Mouse (Mus musculus): ENCODE measurements around the gene Dnajc16. TPM values are rescaled to one million over a fixed set of nuclear protein-coding genes. Genes with fewer than 3 reads are reported as not detected.

The Dnajc16 gene
- polyA plus RNA-seq, 1 experiment = 12.2 TPM

DNA sequence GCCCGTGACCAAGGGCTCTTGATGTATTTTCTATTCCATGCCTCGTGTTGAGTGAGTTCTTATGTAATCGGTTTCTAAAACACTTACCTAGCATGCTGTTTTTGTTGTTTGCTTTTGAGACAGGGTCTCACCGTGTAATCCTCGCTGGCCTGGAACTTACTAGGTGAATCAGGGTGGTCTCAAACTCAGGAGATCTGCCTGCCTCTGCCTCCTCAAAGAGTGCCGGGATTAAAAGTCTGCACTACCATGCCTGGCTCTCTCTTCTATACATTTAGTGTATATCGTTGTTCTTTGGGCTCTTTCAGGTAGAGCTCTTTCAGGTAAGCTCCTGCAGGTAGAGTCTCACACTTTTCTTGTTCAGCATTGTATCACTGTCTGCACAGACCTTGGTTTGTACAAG, 755 bp upstream of the Dnajc16 start:
- H3K36me3 ChIP-seq (ENCODE audit: control insufficient read depth, insufficient read depth, low read length) = no peaks in the 10 kb centered on the region; the same call in 1 of the 2 replicates
- H3K4me1 ChIP-seq (ENCODE audit: control insufficient read depth, insufficient read depth, low read length) = peaks cover 12% of the 10 kb centered on the region
- H3K27me3 ChIP-seq (ENCODE audit: control insufficient read depth, insufficient read depth, low read length) = no peaks in the 10 kb centered on the region
- TF ChIP-seq POLR2A (IDR thresholded peaks at IDR 0.05; ENCODE audit: control insufficient read depth, low read depth, low read length) (no peak), CTCF (IDR thresholded peaks at IDR 0.05; ENCODE audit: control insufficient read depth, insufficient read depth, insufficient replicate concordance, low read depth, low read length) (no peak)
- H3K27ac ChIP-seq (ENCODE audit: control insufficient read depth, insufficient read depth, low read depth, low read length) = no peak overlapping the region; the same call in 1 of the 2 replicates
- H3K4me3 ChIP-seq (ENCODE audit: control insufficient read depth, low read depth, low read length) = peak overlapping the region; percentile 87

DNA sequence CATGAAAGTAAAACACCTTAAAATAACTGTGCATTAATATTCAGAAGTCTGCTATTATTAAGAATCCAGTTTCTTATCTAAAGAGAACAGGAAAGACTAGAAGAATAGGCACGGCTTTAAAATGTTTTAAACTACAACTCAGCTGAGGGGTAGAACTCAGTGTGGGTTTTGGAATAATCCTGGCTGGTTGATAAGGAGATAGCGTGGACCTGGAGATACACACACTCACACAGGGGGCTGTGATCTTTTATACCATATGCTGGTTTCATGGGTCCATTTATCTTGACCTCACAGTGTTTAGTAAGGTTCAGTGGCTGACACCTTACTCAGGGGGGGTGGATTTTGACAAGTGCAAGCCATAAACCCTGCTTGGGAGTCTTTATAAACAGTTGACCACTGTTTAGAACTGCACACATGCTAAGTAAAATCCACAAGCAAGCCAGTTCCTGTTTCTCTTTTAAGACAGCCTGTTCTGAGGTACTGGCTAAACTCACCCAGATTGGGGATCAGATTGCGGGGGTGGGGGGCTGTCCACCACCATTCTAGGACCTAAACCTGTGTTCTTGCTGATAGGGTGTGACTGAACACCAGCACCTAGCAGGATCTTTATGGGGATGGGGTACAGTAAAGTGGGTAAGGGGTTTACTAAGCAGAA, 1.0 kb downstream of the Dnajc16 start:
- peaks cover 12% of the 10 kb centered on the region for H3K4me1 ChIP-seq (ENCODE audit: control insufficient read depth, insufficient read depth, low read length)
- TF ChIP-seq CTCF (IDR thresholded peaks at IDR 0.05; ENCODE audit: control insufficient read depth, insufficient read depth, insufficient replicate concordance, low read depth, low read length) = no peak
- TF ChIP-seq POLR2A (IDR thresholded peaks at IDR 0.05; ENCODE audit: control insufficient read depth, low read depth, low read length) = no peak
- H3K4me3 ChIP-seq (ENCODE audit: control insufficient read depth, low read depth, low read length) = peak overlapping the region; percentile 87
- no peaks in the 10 kb centered on the region for H3K27me3 ChIP-seq (ENCODE audit: control insufficient read depth, insufficient read depth, low read length)
- no peaks in the 10 kb centered on the region; the same call in 1 of the 2 replicates for H3K36me3 ChIP-seq (ENCODE audit: control insufficient read depth, insufficient read depth, low read length)
- H3K27ac ChIP-seq (ENCODE audit: control insufficient read depth, insufficient read depth, low read depth, low read length) = peak overlapping the region; percentile 23

DNA sequence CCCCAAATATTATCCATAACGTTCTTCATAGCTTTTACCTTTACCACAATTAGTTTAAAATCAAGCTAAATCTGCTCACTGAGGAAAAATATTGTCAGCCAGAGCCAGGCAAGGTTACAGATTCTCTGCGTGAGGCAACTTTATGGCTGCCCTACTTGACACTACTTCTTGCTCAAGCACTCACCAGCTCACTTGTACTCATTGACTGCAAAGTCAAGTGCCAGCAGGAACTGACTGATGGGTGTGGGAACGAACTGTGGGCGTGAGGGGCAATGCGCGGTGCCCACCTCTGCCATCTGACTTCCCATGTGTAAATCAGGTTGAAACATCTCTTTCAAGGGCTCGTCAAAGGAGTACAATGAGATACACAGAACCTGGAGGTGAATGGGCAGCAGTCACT, 3.3 kb downstream of the Dnajc16 start:
- Histone ChIP-seq H3K27ac (ENCODE audit: control insufficient read depth, insufficient read depth, low read depth, low read length) (no peak overlapping the region), H3K36me3 (ENCODE audit: control insufficient read depth, insufficient read depth, low read length) (no peaks in the 10 kb centered on the region; the same call in none of the 2 replicates), H3K27me3 (ENCODE audit: control insufficient read depth, insufficient read depth, low read length) (no peaks in the 10 kb centered on the region), H3K4me3 (ENCODE audit: control insufficient read depth, low read depth, low read length) (no peak overlapping the region), H3K4me1 (ENCODE audit: control insufficient read depth, insufficient read depth, low read length) (peaks cover 7% of the 10 kb centered on the region)
- no peak for TF ChIP-seq POLR2A (IDR thresholded peaks at IDR 0.05; ENCODE audit: control insufficient read depth, low read depth, low read length)
- no peak for TF ChIP-seq CTCF (IDR thresholded peaks at IDR 0.05; ENCODE audit: control insufficient read depth, insufficient read depth, insufficient replicate concordance, low read depth, low read length)

DNA sequence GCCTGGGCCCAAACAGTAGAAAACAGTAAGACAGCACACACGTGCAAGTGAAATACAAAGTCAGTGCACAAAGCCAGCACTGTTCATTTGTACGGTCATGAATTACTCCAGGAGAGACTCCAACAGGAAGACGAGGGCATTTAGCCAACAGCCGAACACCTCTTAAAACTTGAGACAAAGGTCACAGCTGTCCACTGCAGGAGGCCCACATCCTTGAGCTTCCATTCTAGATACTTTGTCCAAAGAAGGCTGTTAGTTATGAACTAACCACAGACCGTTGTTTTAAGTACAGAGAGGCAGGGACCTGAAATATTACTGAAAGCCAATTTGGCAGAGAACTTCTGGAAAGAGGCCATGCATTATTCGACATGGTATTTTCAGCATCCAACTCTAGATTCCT, 3.7 kb downstream of the Dnajc16 start:
- H3K27ac ChIP-seq (ENCODE audit: control insufficient read depth, insufficient read depth, low read depth, low read length) = no peak overlapping the region
- H3K4me3 ChIP-seq (ENCODE audit: control insufficient read depth, low read depth, low read length) = no peak overlapping the region
- H3K4me1 ChIP-seq (ENCODE audit: control insufficient read depth, insufficient read depth, low read length) = peaks cover 7% of the 10 kb centered on the region
- H3K36me3 ChIP-seq (ENCODE audit: control insufficient read depth, insufficient read depth, low read length) = peaks cover 1% of the 10 kb centered on the region
- H3K27me3 ChIP-seq (ENCODE audit: control insufficient read depth, insufficient read depth, low read length) = no peaks in the 10 kb centered on the region
- TF ChIP-seq POLR2A (IDR thresholded peaks at IDR 0.05; ENCODE audit: control insufficient read depth, low read depth, low read length) = no peak
- no peak for TF ChIP-seq CTCF (IDR thresholded peaks at IDR 0.05; ENCODE audit: control insufficient read depth, insufficient read depth, insufficient replicate concordance, low read depth, low read length)

DNA sequence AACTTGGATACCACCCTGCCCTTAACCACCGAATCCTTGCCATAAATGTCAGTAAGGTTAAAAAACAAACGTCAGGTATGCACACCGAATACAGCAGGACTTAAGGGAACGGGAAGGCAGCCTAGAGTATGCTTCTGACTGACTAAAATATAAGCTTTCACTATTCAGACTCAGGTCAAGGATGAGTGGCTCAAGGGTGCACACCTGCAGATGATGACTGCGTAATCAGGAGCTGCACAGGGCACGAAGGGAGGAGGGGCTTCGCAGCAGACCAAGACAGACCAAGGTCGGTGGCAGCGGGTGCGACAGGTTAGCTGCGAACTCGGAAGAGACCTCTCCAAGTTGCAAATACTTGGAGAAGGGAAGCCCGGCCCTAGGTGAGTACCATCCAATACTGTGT, 4.6 kb downstream of the Dnajc16 start:
- Histone ChIP-seq H3K27me3 (ENCODE audit: control insufficient read depth, insufficient read depth, low read length) (no peaks in the 10 kb centered on the region), H3K4me1 (ENCODE audit: control insufficient read depth, insufficient read depth, low read length) (peaks cover 5% of the 10 kb centered on the region), H3K4me3 (ENCODE audit: control insufficient read depth, low read depth, low read length) (no peak overlapping the region), H3K27ac (ENCODE audit: control insufficient read depth, insufficient read depth, low read depth, low read length) (no peak overlapping the region), H3K36me3 (ENCODE audit: control insufficient read depth, insufficient read depth, low read length) (peaks cover 1% of the 10 kb centered on the region)
- TF ChIP-seq POLR2A (IDR thresholded peaks at IDR 0.05; ENCODE audit: control insufficient read depth, low read depth, low read length) (no peak), CTCF (IDR thresholded peaks at IDR 0.05; ENCODE audit: control insufficient read depth, insufficient read depth, insufficient replicate concordance, low read depth, low read length) (no peak)

DNA sequence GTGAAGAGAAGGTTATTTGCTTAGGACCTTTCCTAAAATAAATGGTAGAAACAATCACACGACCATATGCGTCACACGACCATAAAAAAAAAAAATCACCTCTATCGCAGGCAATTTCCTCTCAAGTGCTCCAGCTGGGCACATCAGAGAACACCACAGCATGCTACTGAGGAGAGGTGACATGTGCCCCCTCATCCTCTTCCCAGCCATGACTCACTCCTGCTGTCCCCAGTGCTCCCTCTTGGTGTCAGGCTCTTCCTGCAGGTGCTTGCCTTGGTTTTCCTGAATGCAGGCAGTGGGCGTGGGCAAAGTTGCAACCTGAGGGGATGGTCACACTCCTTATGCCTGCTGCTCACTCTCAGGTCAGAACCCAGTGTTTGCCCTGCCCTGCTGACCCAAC, 5.9 kb downstream of the Dnajc16 start:
- Histone ChIP-seq H3K4me1 (ENCODE audit: control insufficient read depth, insufficient read depth, low read length) (peaks cover 2% of the 10 kb centered on the region), H3K36me3 (ENCODE audit: control insufficient read depth, insufficient read depth, low read length) (peaks cover 1% of the 10 kb centered on the region), H3K4me3 (ENCODE audit: control insufficient read depth, low read depth, low read length) (no peak overlapping the region), H3K27ac (ENCODE audit: control insufficient read depth, insufficient read depth, low read depth, low read length) (no peak overlapping the region), H3K27me3 (ENCODE audit: control insufficient read depth, insufficient read depth, low read length) (no peaks in the 10 kb centered on the region)
- TF ChIP-seq CTCF (IDR thresholded peaks at IDR 0.05; ENCODE audit: control insufficient read depth, insufficient read depth, insufficient replicate concordance, low read depth, low read length) = no peak
- TF ChIP-seq POLR2A (IDR thresholded peaks at IDR 0.05; ENCODE audit: control insufficient read depth, low read depth, low read length) = no peak

DNA sequence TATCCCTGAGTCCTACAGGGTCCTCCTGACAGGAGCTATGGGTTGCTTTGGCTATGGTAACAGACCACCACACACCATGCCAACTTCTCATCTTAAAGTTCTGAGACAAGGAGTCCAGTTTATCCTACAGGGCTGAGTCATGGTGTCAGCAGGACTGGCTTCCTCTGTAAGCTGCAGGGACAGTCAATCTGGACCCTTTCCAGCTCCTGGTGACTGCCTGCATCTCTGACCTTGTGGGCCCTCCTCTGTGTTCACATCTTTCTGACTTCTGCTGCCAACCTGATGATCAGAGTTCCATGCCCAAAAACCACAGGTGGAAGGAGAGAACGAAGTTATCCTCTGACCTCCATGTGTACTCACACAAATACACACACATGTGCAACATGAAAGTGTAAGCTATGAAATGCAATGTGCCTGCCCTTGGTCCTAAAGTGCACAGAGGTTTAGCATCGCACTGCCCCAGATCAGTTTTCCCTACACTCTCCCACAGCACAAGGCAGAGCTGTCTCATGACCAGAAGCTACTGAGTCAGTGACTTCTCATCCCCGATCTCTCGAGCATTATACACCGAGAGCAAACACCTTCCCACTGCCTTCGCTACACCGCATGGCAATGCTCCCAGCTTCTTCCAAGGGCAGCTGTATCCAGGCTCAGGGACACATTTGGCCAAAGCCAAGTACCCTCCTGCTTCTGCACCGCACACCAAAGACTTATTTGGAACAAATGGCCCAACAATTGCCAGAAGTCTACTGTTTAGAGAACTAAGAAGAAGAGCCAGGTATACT, 9.3 kb downstream of the Dnajc16 start:
- H3K4me3 ChIP-seq (ENCODE audit: control insufficient read depth, low read depth, low read length) = no peak overlapping the region
- H3K27me3 ChIP-seq (ENCODE audit: control insufficient read depth, insufficient read depth, low read length) = no peaks in the 10 kb centered on the region
- no peak overlapping the region for H3K27ac ChIP-seq (ENCODE audit: control insufficient read depth, insufficient read depth, low read depth, low read length)
- H3K36me3 ChIP-seq (ENCODE audit: control insufficient read depth, insufficient read depth, low read length) = peaks cover 2% of the 10 kb centered on the region
- H3K4me1 ChIP-seq (ENCODE audit: control insufficient read depth, insufficient read depth, low read length) = no peaks in the 10 kb centered on the region
- TF ChIP-seq POLR2A (IDR thresholded peaks at IDR 0.05; ENCODE audit: control insufficient read depth, low read depth, low read length) = no peak
- TF ChIP-seq CTCF (IDR thresholded peaks at IDR 0.05; ENCODE audit: control insufficient read depth, insufficient read depth, insufficient replicate concordance, low read depth, low read length) = no peak
